In the genomic region with DNA sequence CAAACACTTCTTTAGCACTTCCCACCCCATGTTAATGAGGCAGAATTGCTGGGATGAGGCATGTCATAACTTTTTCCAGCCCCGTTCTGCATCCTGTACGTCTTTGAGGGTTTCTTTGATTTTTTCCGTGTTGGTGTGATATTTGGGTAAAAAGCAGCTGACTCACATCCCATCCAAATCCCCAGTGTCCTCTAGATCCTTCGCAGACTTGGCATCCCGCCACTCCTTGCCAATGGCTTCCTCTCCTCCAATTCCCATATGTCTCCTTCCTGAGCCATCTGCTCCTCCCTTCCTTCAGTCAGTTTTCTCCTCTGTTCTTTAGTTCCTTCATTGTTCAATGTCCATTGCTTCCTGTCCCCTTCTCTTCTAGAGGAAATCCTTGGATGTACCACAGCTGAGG, we compare ENCODE assay signal across 8 mouse cellular contexts.
DNase-seq lines count a peak whose midpoint lies in the region; ATAC-seq and TF ChIP-seq lines count a peak whose summit lies in the region.

No protein-coding gene starts in this region.

- WGBS in heart, embryonic 12.5 days = 57% methylated on average over 5 of the region's 5 CpGs
- WGBS in forebrain, embryonic 16.5 days = 41% methylated on average over 5 of the region's 5 CpGs

- ATAC-seq in heart, embryonic 12.5 days (ENCODE audit: insufficient number of reproducible peaks, low FRiP score) = 0 out of 2 replicates have a peak, but pooled peaks have one; percentile 29
- peak; percentile 79 for ATAC-seq in forebrain, embryonic 16.5 days

- no peak for DNase-seq in heart, postnatal 25 days (ENCODE audit: low spot score)
- DNase-seq in adrenal gland, postnatal 14 days = peak; percentile 71
- peak; percentile 54 to 69 for DNase-seq in layer of hippocampus, adult 2 months (ENCODE audit: low spot score in 2 of 2)
- DNase-seq in right cerebral cortex, postnatal 14 days = peak; percentile 81
- DNase-seq in embryo, embryonic 10 days (ENCODE audit: low spot score) = no peak
- no peak for DNase-seq in thymus, postnatal 0 days (ENCODE audit: low spot score)

- H3K4me1 ChIP-seq in heart, embryonic 12.5 days (replicated peaks) = peaks cover 7% of the 10 kb centered on the region; the same call in 1 of the 2 replicates
- peaks cover 3% of the 10 kb centered on the region; the same call in 1 of the 2 replicates for H3K4me1 ChIP-seq in forebrain, embryonic 16.5 days (replicated peaks; ENCODE audit: control insufficient read depth, insufficient read depth, low read length)

- H3K27me3 ChIP-seq in heart, embryonic 12.5 days (replicated peaks) = no peaks in the 10 kb centered on the region
- H3K27me3 ChIP-seq in forebrain, embryonic 16.5 days (replicated peaks; ENCODE audit: control insufficient read depth, insufficient read depth, low read length) = no peaks in the 10 kb centered on the region

- peaks cover 3% of the 10 kb centered on the region; the same call in 1 of the 2 replicates for H3K36me3 ChIP-seq in heart, embryonic 12.5 days
- H3K36me3 ChIP-seq in forebrain, embryonic 16.5 days (ENCODE audit: control insufficient read depth, insufficient read depth) = no peaks in the 10 kb centered on the region

- no peak overlapping the region for H3K27ac ChIP-seq in heart, embryonic 12.5 days (ENCODE audit: poor library complexity, severe bottlenecking)
- peak overlapping the region; percentile 76; the same call in 1 of the 2 replicates for H3K27ac ChIP-seq in forebrain, embryonic 16.5 days (ENCODE audit: low read length)
- no peak overlapping the region for H3K27ac ChIP-seq in layer of hippocampus, adult 2 months

- TF ChIP-seq CTCF in layer of hippocampus, adult 2 months (conservative IDR thresholded peaks at IDR 0.05) = no peak

- intact Hi-C loops in heart, postnatal 25 days (cut with DNase I) = no loop called here

- no peak overlapping the region for H3K9ac ChIP-seq in heart, embryonic 12.5 days
- no peak overlapping the region for H3K9ac ChIP-seq in forebrain, embryonic 16.5 days (replicated peaks; ENCODE audit: low read depth, low read length)

- no peak overlapping the region for H3K4me3 ChIP-seq in heart, embryonic 12.5 days
- no peak overlapping the region for H3K4me3 ChIP-seq in forebrain, embryonic 16.5 days (replicated peaks; ENCODE audit: low read length)
- no peak overlapping the region for H3K4me3 ChIP-seq in layer of hippocampus, adult 2 months

- no peaks in the 10 kb centered on the region for H3K9me3 ChIP-seq in heart, embryonic 12.5 days (replicated peaks)
- H3K9me3 ChIP-seq in forebrain, embryonic 16.5 days (ENCODE audit: control insufficient read depth, low read length) = no peaks in the 10 kb centered on the region

- no peak overlapping the region for H3K4me2 ChIP-seq in heart, embryonic 12.5 days
- no peak overlapping the region for H3K4me2 ChIP-seq in forebrain, embryonic 16.5 days (ENCODE audit: low read length)

Comparison
In these comparisons a context has a peak if more than half of its experiments do, and no peak if none do; other contexts are left out.
1. DNase-seq: peak in adrenal gland, postnatal 14 days (single experiment), layer of hippocampus, adult 2 months (2 of 2) and right cerebral cortex, postnatal 14 days (single experiment); none in heart, postnatal 25 days (single experiment), embryo, embryonic 10 days (single experiment) and thymus, postnatal 0 days (single experiment).